Mouse (Mus musculus) bone marrow, adult 2 months (tissue): ENCODE data around the gene Ccl9. TPM values are rescaled to one million over a fixed set of nuclear protein-coding genes. Genes with fewer than 3 reads are reported as not detected.
"Not testable (repeated sequence)": the region's sequence is repeated elsewhere in the genome, so short reads cannot be mapped to it uniquely, and the experiment has no call there.

ENCODE experiments used
- H3K27ac ChIP-seq: fragments of 200-500 bp; 2 replicates; pipeline ENCODE4 v1.5.1; 2012; ENCODE audit warnings: low read depth, mild to moderate bottlenecking, control low read depth, inconsistent platforms, low read length; ENCODE audit not compliant: control insufficient read depth, poor library complexity, insufficient read depth
- H3K4me1 ChIP-seq: fragments of 200-500 bp; 2 replicates; pipeline ENCODE4 v1.6.1; 2011; ENCODE audit warnings: low read length; ENCODE audit not compliant: control insufficient read depth, insufficient read depth
- H3K4me3 ChIP-seq: fragments of 200-500 bp; replicated peaks from 2 replicates; pipeline ENCODE3; 2011; ENCODE audit warnings: mild to moderate bottlenecking, low read depth, low read length, control low read depth; ENCODE audit not compliant: control insufficient read depth
- CTCF ChIP-seq: fragments of 200-500 bp; IDR thresholded peaks from 2 replicates; pipeline ENCODE4 v1.5.1; 2011; ENCODE audit warnings: low read length, control low read depth; ENCODE audit not compliant: control insufficient read depth, insufficient read depth
- POLR2A ChIP-seq: fragments of 200-500 bp; IDR thresholded peaks from 2 replicates; pipeline ENCODE4 v1.6.1; 2011; ENCODE audit warnings: low read depth, mild to moderate bottlenecking, control low read depth, low read length, borderline replicate concordance; ENCODE audit not compliant: control insufficient read depth
- WGBS: fragments of 180-500 bp; shearing (Covaris S2); methylation state at CpG from one replicate; pipeline ENCODE4 v1.1.7; 2018; 5-methylcytosine and 5-hydroxymethylcytosine counted together
- polyA plus RNA-seq: library from polyadenylated mRNA; stranded (reverse); fragments of >200 nt; gene quantifications from 2 replicates; pipeline ENCODE4 v1.2.4, GENCODE M21; 2011; ENCODE audit warnings: low replicate concordance; ENCODE audit not compliant: missing spikeins, insufficient read depth, insufficient read length

Ccl9 gene
- polyA plus RNA-seq, 1 experiment, result 17.0 TPM

DNA sequence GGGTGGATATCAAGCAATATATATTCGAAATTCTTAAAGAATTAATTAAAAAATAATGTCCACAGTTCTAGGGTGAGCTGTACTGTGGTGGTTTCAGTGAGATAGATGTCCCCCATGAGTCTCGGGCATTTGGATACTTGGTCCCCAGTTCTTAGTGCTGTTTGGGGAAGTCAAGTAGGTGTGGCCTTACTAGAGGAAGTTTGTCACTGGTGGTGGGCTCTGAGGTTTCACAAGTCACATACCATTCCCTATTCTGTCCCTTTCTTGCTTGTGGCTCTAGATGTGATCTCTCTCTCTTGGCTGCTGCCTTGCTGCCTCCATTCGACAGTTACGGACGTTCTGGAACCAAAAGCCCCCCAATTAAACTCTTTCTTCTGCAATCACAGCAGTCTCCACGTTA is 18.0 kb downstream of the Ccl9 start:
- no peak overlapping the region for H3K4me3 ChIP-seq
- 20% methylated on average over 6 of the region's 6 CpGs for WGBS
- H3K27ac ChIP-seq, result no peak overlapping the region; the same call in 1 of the 2 replicates
- TF ChIP-seq POLR2A (no peak), CTCF (no peak)
- peaks cover 1% of the 10 kb centered on the region; the same call in 1 of the 2 replicates for H3K4me1 ChIP-seq

DNA sequence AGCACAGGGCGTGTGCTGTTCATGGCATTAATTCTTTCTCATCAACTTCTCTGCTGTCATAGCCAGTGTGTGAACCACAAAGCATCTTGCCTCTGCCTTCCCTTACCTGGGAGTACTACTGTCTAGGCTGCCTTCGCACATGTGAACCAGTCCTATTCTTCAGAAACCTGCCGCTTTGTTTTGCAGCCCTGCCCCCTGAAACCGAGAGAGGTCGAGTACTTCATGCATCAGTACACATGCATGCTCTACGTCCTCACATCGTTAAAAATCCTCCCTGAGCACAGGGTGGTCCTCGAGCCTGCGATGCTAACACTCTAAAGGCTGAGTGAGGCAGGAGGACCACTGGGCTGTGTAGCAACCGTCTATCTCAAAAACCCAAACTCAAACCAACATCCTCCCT is 21.4 kb downstream of the Ccl9 start:
- no peak for TF ChIP-seq POLR2A
- TF ChIP-seq CTCF, result no peak
- Histone ChIP-seq H3K4me3 (no peak overlapping the region), H3K4me1 (peaks cover 1% of the 10 kb centered on the region; the same call in 1 of the 2 replicates), H3K27ac (no peak overlapping the region)
- WGBS, result 76% methylated on average over 10 of the region's 10 CpGs

DNA sequence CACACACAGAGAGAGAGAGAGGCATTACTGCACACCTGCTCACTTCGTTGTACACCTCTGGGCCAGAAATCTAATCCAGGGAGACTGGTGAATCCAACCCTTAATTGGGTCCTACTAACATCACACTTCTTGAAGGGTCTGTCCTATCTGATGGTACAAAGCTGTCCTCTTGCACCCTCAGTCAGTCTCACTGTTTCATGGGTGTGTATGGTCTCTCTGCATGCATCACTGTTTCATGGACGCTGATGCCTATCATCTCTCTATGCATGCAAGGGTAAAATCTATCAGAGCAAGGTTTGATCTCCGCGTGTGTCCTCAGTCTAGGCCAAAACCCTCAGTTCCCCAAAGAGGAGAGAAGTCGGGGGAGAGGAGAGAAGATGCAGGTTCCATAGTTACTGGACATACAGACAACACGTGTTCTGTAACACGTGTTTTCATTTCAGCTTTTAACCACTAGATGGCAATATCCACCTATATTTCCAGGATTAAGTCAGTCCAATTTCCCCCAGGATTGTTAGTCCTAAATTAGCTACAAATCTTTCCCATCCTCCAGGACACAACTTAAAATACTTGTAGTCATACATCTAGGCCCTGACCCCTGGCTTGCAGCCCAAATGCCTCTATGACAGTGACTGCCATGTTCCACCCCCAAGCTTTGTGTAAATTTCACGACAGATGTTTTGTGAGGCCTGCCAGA is 22.2 kb downstream of the Ccl9 start:
- 30% methylated on average over 8 of the region's 8 CpGs for WGBS
- TF ChIP-seq CTCF (no peak), POLR2A (no peak)
- H3K4me1 ChIP-seq, result peaks cover 1% of the 10 kb centered on the region; the same call in 1 of the 2 replicates
- H3K27ac ChIP-seq, result no peak overlapping the region
- no peak overlapping the region for H3K4me3 ChIP-seq

DNA sequence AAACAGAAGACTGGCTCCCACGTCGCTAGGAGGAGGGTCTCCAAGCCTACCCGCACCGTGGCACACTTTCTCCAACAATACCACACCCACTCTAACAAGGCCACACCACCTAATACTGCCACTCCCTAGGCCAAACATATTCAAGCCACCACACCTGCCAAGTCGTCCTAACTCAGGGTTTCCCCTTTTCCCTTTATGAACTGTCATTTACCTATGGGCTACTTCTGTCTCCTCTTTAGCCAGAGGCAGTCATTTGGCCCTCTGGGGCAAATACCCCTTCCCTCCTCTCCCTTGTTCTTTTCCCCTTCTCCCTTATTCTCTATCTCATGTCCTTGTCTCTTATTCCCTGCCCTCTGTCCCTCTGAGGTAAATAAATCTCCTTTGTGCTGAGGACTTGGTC is 26.8 kb downstream of the Ccl9 start:
- H3K4me3 ChIP-seq, result no peak overlapping the region
- WGBS, result 73% methylated on average over 5 of the region's 5 CpGs
- H3K27ac ChIP-seq, result no peak overlapping the region
- peaks cover 6% of the 10 kb centered on the region for H3K4me1 ChIP-seq
- no peak for TF ChIP-seq POLR2A

DNA sequence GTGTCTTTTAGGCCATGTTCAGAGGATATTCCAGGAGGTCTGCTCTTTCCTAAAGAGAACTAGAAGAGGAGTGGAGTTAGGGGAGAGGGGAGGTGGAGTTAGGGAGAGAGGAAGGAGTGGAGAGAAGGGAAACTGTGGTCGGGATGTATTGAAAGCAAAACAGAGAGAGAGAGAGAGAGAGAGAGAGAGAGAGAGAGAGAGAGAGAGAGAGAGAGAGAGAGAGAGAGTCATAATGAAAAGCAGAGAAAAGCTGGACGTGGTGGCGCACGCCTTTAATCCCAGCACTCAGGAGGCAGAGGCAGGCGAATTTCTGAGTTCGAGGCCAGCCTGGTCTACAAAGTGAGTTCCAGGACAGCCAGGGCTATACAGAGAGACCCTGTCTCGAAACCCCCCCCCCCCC is 27.4 kb downstream of the Ccl9 start:
- WGBS, result 66% methylated on average over 7 of the region's 7 CpGs

DNA sequence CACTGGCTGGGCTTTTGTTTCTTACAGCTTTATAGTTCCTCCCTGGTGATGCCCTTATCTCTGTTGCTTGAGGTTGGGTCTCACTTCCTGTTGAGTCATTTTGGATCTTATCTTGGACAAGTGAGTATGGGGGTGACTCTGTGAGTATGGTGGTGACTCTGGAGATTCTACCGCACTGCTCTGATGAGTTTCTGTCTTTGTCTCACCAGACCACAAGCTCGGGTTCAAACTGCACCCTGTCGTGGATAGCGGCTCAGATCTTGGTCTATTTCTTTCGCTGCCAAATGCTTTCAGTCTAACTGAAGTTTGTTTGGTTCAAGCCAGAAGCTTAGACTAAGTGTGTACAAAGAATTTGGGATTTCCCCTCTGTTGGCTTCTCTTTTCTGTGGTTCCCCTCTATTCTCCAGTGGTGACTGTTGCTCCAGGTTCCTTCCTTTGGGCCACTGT is 28.2 kb downstream of the Ccl9 start:
- TF ChIP-seq POLR2A (no peak), CTCF (no peak)
- 3% methylated on average over 5 of the region's 5 CpGs for WGBS
- H3K27ac ChIP-seq, result no peak overlapping the region; the same call in 1 of the 2 replicates
- no peak overlapping the region for H3K4me3 ChIP-seq
- H3K4me1 ChIP-seq, result peaks cover 6% of the 10 kb centered on the region

More for the DNA sequence above, 27.4 kb downstream of the Ccl9 start:
- not testable (repeated sequence) for H3K4me3 ChIP-seq, H3K4me1 ChIP-seq
- peak overlapping the region; percentile 5; the same call in 1 of the 2 replicates for H3K27ac ChIP-seq

DNA sequence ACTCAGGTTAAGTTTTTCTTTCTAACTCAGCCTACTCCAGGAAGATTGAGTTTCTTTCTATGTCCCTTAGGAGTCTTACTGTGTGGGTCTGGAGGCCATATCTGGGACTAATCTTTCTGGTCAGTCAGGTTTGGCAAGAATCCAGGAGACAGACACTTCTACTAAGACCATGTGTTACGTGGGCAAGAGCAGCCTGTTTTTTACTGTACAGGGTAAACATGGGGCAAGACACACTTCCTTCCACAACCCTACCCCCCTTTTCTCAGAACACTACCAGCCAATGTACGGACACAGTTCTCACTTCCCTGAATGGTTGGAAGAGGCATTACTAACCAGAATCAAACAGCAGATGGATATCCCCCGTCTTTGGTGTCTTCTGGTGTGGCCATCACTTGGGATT is 34.2 kb downstream of the Ccl9 start:
- Histone ChIP-seq H3K27ac (no peak overlapping the region), H3K4me1 (no peaks in the 10 kb centered on the region; the same call in 1 of the 2 replicates), H3K4me3 (no peak overlapping the region)
- TF ChIP-seq POLR2A (no peak), CTCF (no peak)
- 11% methylated on average over 3 of the region's 3 CpGs for WGBS

DNA sequence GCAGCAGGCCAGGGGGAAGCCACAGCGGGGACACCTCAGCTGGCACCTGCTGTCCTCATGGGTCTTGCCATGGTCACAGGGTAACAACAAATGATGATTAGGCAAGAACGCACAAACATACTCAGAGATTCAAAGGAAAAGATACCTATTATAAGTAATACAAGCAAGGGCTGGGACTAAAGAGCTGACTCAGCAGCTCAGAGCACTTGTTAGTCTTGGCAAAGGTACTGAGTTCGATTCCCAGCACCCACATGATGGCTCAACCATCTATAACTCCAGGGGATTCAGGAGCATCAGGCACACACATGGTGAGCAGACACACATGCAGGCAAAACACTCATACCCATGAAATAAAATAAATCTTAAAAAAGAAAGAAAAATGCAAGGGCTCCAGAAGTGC is 37.0 kb downstream of the Ccl9 start:
- Histone ChIP-seq H3K27ac (no peak overlapping the region), H3K4me1 (peaks cover 2% of the 10 kb centered on the region; the same call in 1 of the 2 replicates), H3K4me3 (no peak overlapping the region)
- 75% methylated on average over 3 of the region's 3 CpGs for WGBS
- no peak for TF ChIP-seq CTCF
- TF ChIP-seq POLR2A, result no peak

DNA sequence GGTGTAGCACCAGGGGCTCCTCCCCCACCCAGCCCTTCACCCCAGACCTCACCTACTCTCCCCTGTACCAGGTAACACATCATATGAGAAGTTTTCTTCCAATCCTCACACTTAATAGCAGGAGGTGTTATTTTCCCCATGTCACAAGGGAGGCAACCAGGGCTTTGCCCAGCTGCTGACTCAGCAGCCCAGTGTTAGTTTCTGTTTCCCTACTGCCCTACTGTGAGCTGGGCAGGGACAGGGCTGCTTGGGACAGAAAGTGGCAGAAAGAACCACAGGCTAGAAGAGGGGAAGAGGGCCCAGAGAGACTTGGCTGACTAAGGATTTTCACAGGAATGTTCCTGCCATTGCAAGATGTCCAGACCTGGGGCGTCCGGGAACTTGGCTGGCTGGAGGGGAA is 37.5 kb downstream of the Ccl9 start:
- WGBS, result 92% methylated on average over 2 of the region's 2 CpGs
- Histone ChIP-seq H3K4me3 (no peak overlapping the region), H3K4me1 (peaks cover 2% of the 10 kb centered on the region; the same call in 1 of the 2 replicates), H3K27ac (no peak overlapping the region)
- TF ChIP-seq CTCF (no peak), POLR2A (no peak)
